Mouse (Mus musculus) Patski (cell line): ENCODE results near the gene Snx30. TPM values are rescaled to one million over a fixed set of nuclear protein-coding genes. Genes with fewer than 3 reads are reported as not detected.
A peak's percentile ranks its signal among the peaks of the same experiment; 100 is the strongest.

Experiments
- ATAC-seq: fragments of 100-300 bp; one replicate; pipeline ENCODE4 v1.8.0; 2021
- CTCF ChIA-PET: fragments of 350-600 bp; sonication (Branson Sonifier 250); formaldehyde crosslinking; loops from one replicate; lab custom pipeline; 2022; ENCODE audit warnings: inconsistent platforms; lab: Charles Lee
- POLR2A ChIA-PET: fragments of 350-600 bp; sonication (Branson Sonifier 250); formaldehyde crosslinking; loops from one replicate; lab custom pipeline; 2022; ENCODE audit warnings: antibody characterized with exemption, inconsistent platforms; lab: Charles Lee
- DNase-seq: peaks from one replicate; pipeline ENCODE4 v3.0.0-alpha.2; 2011; ENCODE audit warnings: low read depth, low spot score
- H3K27me3 ChIP-seq: fragments of 371-371 bp; one replicate; pipeline ENCODE4 v1.5.1; 2021
- CTCF ChIP-seq: fragments of 100-300 bp; IDR thresholded peaks from one replicate; pipeline ENCODE4 v1.5.1; 2021
- in situ Hi-C: fragments of 300-500 bp; cut with MboI; formaldehyde crosslinking; loops from 3 replicates; pipeline ENCODE4 v1.11.1; 2018; ENCODE audit warnings: low pct_unique_long_range_greater_than_20kb, mixed read lengths
- polyA plus RNA-seq: library from polyadenylated mRNA; unstranded; gene quantifications from one replicate; pipeline ENCODE4 v1.2.3, GENCODE M21; 2021

Gene Snx30
- polyA plus RNA-seq, 1 experiment from 2014 or later: 9.2 TPM

DNA sequence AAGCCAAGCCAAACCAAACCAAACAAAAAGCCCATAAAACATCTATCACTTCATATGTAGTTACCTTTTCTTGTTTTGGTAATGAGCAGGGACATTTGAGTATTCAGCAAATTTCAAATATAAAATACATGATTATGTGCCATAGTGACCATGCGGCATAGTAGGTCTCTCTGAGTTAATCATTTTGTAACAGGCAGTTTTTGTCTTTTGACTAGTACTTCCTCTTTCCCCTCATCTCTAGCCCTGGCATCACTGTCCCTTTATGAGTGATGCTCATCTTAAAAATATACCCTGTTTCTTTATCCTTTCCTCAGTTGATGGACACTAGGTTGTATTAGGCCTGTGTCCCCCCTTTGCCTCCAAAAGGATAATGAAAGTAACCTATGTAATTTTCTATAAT lies 15.9 kb downstream of the Snx30 start:
- in situ Hi-C loops: no loop called here
- TF ChIP-seq CTCF: no peak
- no peaks in the 10 kb centered on the region for H3K27me3 ChIP-seq
- ChIA-PET CTCF (no interaction called here), POLR2A (no interaction called here)
- ATAC-seq (no peak), DNase-seq (no peak)

- CTCF ChIA-PET: interaction anchor here (1.6 kb wide), 1 partner anchor 15 kb away, joined by 6 read pairs; no protein-coding TSS in a partner anchor
- POLR2A ChIA-PET: interaction anchor here (0.6 kb wide), 1 partner anchor 16 kb away, joined by 5 read pairs; no protein-coding TSS in a partner anchor
- ATAC-seq (no peak), DNase-seq (no peak)
- no peak for TF ChIP-seq CTCF
- no peaks in the 10 kb centered on the region for H3K27me3 ChIP-seq
- in situ Hi-C loops: no loop called here
These were observed 16.5 kb downstream of the Snx30 start for GRCm38 (mm10) chr4:59822119-59822518.

GRCm38 (mm10) chr4:59823470-59823869 lies 17.8 kb downstream of the Snx30 start:
- no peaks in the 10 kb centered on the region for H3K27me3 ChIP-seq
- DNase-seq (no peak), ATAC-seq (peak; percentile 94)
- in situ Hi-C loops: no loop called here
- ChIA-PET POLR2A (interaction anchor here (1.8 kb wide), 1 partner anchor 17 kb away, joined by 8 read pairs; the partner anchor contains the start of gene Snx30), CTCF (interaction anchor here (0.6 to 2.2 kb wide), 4 partner anchors 8 to 38 kb away, joined by 3 to 6 read pairs (median 5); no protein-coding TSS in a partner anchor)
- no peak for TF ChIP-seq CTCF

DNA sequence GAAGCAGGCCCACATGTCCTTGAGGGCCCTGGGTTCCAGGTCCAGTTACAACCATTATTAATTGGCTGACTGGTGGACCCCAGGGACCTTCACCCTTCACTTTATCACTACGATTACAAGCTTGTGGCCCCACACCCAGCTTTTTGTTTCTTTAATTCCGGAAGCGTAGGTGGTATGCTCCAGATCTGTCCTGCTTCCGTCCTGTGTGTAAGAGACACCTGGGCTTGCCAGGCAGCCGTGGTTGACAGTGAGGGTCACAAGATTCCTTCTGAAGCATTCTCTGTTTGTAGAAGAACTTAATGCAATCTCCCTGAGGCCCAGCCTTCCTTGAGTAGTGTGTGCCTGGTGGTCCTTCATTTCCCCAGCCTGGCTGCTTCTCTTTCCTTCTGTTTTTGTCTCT lies 19.2 kb downstream of the Snx30 start:
- CTCF ChIA-PET: interaction anchor here (1.3 kb wide), 1 partner anchor 10 kb away, joined by 4 read pairs; no protein-coding TSS in a partner anchor
- DNase-seq (no peak), ATAC-seq (no peak)
- POLR2A ChIA-PET: interaction anchor here (1.8 kb wide), 1 partner anchor 19 kb away, joined by 8 read pairs; the partner anchor contains the start of gene Snx30
- in situ Hi-C loops: no loop called here
- TF ChIP-seq CTCF: no peak
- H3K27me3 ChIP-seq: no peaks in the 10 kb centered on the region

DNA sequence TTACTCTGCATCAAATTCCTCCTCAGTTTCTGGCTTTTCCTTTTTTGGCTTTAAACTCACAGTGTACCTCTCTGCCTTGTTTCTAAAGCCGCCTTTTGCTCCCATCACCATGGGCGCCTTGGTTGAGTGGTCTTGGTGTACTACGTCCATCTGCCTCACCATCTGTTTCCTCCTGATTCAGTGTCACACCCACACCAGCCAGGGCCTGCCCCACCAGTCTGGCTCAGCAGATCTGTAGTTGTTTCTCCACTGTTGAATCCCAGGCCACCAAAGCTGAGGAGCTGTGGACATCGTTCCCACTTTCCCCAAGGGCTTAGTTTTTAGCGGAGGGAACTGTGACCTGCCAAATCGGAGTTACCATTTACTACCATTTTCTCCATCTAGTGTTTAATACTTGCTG lies 20.0 kb downstream of the Snx30 start:
- ChIA-PET CTCF (no interaction called here), POLR2A (interaction anchor here (0.6 kb wide), 1 partner anchor 10 kb away, joined by 3 read pairs; no protein-coding TSS in a partner anchor)
- in situ Hi-C loops: no loop called here
- TF ChIP-seq CTCF: no peak
- H3K27me3 ChIP-seq: no peaks in the 10 kb centered on the region
- DNase-seq: no peak
- ATAC-seq: no peak

- no peak for TF ChIP-seq CTCF
- no peaks in the 10 kb centered on the region for H3K27me3 ChIP-seq
- DNase-seq (no peak), ATAC-seq (no peak)
- CTCF ChIA-PET: no interaction called here
- in situ Hi-C loops: no loop called here
- POLR2A ChIA-PET: no interaction called here
These were observed 20.7 kb downstream of the Snx30 start for GRCm38 (mm10) chr4:59826381-59826780.

- ATAC-seq (no peak), DNase-seq (no peak)
- ChIA-PET CTCF (interaction anchor here (1.4 to 1.8 kb wide), 2 partner anchors 14 to 42 kb away, joined by 3 to 4 read pairs; no protein-coding TSS in a partner anchor), POLR2A (interaction anchor here (1.0 kb wide), 1 partner anchor 22 kb away, joined by 4 read pairs; no protein-coding TSS in a partner anchor)
- in situ Hi-C loops: no loop called here
- TF ChIP-seq CTCF: no peak
- no peaks in the 10 kb centered on the region for H3K27me3 ChIP-seq
These were observed 23.4 kb downstream of the Snx30 start for GRCm38 (mm10) chr4:59829072-59829471.

- no peak for DNase-seq
- in situ Hi-C loops: no loop called here
- CTCF ChIA-PET: no interaction called here
- POLR2A ChIA-PET: no interaction called here
- TF ChIP-seq CTCF: no peak
- no peaks in the 10 kb centered on the region for H3K27me3 ChIP-seq
- ATAC-seq: no peak
These were observed 25.4 kb downstream of the Snx30 start for GRCm38 (mm10) chr4:59831038-59831437.

DNA sequence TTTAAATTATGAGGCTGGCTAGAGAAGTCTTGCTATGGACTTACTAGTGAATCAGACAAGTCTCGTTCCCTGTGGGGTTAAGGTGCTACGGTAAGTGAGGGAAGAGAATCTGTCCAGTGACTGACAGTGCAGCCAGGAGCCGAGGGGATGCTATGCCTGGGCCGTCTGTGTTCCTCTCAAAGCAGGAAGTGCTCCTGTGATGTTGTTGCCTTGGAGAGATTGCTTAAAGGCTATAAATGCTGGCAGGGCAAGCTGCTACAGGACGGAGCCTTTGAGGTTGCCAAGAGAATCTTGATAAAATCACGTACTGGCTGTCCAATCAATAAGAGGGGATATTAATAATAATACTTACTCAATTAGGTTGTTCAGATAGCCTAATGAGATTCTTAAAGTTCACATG lies 27.2 kb downstream of the Snx30 start:
- ChIA-PET CTCF (no interaction called here), POLR2A (no interaction called here)
- H3K27me3 ChIP-seq: no peaks in the 10 kb centered on the region
- TF ChIP-seq CTCF: no peak
- no peak for ATAC-seq
- no peak for DNase-seq
- in situ Hi-C loops: no loop called here

DNA sequence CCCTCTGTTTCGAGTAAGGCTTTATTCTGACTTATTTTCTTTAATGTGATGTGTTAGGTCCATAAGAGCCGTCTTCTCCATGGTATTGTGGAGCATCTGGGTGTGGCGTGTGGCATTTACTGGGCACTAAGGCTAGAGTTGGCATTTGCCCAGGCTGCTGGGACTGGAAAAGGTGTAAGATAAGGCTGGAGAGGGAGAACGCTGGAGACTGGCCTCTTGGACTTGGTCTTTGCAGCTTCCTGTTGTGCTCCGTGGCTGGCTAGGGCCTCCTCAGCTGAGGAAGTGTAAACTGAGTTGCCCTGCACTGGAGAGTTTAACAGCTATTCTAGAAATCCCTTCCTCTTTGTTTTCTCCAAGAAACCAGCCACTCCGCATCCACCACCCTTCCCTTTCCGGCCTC lies 32.0 kb downstream of the Snx30 start:
- no peak for DNase-seq
- no peak for ATAC-seq
- no peaks in the 10 kb centered on the region for H3K27me3 ChIP-seq
- in situ Hi-C loops: no loop called here
- POLR2A ChIA-PET: no interaction called here
- CTCF ChIA-PET: no interaction called here
- TF ChIP-seq CTCF: no peak

- ChIA-PET POLR2A (no interaction called here), CTCF (interaction anchor here (0.9 kb wide), 1 partner anchor 39 kb away, joined by 4 read pairs; the partner anchor contains the start of gene Snx30)
- TF ChIP-seq CTCF: no peak
- no peaks in the 10 kb centered on the region for H3K27me3 ChIP-seq
- ATAC-seq (no peak), DNase-seq (no peak)
- in situ Hi-C loops: no loop called here
These were observed 39.0 kb downstream of the Snx30 start for GRCm38 (mm10) chr4:59844460-59845244.
